Mouse (Mus musculus) cerebellum, postnatal 14 days (tissue): ENCODE results near the gene Pnpo.
A peak's percentile ranks its signal among the peaks of the same experiment; 100 is the strongest.

ENCODE experiments used
- DNase-seq, 2 experiments: peaks; one replicate each; pipeline ENCODE4 v3.0.0; 2021; ENCODE audit warnings: mixed read lengths in 2 of 2

Gene Pnpo

DNA sequence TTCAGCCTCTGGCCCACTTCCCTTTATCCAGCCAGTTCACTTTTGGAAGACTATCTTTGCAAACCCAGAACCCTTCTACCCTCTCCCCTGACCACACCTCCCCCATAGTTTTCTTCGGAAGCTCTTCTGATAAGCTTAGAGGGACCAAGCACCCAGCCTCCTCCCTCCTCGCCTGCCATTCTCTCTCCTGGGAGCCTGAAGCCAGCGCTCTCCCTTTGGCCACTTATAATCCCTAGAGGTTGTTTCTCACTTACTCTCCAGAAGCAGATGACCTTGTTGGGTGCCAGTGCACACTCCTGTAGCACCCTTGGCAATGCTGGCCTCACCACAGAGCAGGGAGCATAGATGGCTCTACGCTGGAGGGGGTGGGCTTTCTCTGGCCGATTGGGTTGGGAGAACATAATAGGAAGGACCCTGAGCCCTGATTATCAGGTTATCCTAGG is 25.5 kb upstream of the Pnpo start:
- peak in 1 of 2 experiments; percentile 51 for DNase-seq

- DNase-seq = no peak
Measured at GRCm38 (mm10) chr11:96968476-96968875, 24.7 kb upstream of the Pnpo start.

DNA sequence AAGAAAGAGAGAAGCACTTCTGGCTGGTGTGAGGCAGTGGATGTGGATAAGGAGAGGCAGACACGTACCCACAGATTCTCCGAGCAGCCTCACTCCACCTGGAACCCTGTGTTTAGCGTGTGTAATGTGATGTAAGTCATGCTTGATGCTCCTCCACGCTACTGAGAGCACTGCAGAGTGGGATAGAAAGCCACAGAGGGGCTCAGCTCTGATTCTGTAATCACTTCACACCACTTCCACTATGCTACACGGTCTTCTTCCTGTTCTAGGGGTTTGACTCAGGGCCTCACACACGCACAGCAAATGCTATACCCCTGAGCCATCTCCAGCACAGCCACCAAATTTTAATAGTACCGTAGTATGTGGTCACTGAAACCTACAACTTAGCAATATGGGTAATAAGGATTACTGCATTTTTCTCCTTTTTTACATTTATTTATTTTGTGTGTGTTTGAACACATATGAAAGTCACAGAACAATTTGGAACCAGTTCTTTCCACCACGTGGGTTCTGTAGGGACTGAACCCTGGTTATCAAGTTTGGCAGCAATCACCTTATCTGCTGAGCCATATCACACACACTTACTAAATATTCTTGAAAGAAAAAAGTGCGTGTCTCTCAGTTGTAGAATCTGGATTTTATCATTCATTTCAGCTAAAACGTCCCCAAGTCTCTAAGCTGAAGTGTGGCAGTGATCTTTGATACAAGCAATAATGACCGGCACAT is 23.9 kb upstream of the Pnpo start:
- no peak for DNase-seq

DNA sequence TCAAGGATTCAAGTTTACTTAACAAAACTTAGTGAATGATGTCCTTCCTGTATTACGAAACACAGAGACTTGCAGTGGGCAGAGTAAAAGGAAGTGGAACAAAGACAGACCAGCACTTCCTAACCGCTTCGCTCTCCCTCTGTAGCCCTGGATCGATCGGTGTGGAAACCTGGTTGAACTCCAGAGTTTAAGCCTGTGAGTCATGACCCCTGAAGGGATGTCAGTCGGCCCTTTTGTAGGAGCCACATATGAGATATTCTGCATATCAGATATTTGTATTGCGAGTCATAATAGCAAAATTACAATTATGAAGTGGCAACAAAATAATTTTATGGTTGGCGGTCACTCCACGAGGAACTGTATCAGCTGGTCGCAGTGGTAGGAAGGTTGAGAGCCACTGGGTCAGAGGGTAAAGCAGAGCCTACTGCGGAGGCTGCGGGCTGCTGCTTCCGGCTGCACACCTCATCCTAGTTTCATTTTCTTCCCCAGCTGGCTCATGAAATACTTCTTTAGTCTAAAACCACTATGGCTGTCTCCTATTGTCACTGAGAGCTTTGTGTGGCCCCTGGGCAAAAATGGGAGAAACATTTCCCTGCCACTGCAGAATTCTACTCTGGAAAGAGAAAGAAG is 23.2 kb upstream of the Pnpo start:
- DNase-seq = no peak

GRCm38 (mm10) chr11:96966172-96966571 is 22.4 kb upstream of the Pnpo start:
- DNase-seq = no peak

GRCm38 (mm10) chr11:96963580-96963979 is 19.8 kb upstream of the Pnpo start:
- peak; percentile 94 to 96 for DNase-seq

DNA sequence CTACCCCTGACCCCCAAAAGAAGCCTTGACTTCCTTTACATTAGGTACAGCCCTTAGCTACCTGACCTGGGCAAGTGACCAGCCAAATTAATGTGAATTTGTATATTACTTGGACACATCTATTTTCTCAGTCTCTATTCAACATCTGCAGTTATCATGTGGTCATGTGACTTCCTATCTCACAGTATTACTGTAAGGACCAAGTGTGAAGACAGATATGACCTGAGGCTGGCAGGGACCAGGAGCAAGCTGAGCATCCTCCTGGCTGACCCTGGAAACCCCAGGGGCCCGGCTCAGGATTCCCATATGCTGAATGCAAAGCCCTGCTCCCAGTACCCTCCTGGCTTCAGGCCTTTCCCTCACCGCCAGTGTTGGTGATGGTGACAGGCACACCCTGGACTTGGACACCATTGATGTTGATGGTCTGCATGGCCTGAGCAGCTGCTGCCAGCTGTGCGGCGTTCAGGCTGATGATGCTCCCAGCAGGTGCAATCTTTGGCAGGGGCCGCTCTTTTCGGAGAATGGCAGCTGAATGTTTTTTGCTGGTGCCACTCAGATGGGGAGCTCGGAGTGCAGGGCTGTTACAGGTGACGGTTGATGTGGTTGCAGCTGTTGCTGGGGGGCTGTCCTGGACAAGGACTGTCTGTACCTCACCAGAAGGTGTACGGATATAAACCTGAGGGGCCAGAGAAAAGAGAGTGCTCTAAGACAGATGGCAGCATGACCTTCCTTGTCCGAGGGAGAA is 13.4 kb upstream of the Pnpo start:
- DNase-seq = no peak

DNA sequence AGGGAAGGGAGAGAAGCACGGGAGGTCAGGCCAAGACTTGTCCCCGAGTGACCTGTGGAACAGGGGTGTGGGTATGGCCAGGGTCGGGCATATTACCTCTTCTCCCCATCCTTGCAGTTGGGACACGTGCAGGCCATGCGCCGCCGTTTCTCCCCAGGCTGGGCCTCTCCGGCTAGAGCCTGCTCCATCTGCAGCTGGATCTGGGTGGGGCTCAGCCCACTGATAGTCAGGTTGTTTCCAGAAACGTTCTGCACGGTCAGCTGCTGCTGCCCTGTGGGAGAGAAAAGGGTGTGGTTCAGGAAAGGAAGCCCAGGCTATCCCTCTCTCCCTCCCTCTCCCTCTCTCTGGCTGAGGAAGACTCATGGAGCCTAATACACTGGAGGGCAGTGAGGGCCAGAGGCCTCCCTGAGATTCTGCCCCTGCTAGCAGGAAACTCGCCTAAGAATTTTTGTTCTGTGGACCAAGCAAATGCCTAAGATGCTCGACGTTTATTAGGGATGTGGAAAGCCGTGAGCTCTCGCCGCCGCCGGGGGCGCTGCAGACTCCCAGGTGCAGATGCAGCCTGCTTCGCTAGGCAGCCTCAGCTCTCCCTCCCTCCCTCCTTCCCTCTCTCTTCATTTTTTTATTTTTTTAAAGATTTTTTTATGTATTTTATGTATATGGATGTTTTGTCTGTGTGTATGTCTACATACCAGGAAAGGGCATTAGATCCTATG is 12.4 kb upstream of the Pnpo start:
- DNase-seq = peak in 1 of 2 experiments; percentile 63

DNA sequence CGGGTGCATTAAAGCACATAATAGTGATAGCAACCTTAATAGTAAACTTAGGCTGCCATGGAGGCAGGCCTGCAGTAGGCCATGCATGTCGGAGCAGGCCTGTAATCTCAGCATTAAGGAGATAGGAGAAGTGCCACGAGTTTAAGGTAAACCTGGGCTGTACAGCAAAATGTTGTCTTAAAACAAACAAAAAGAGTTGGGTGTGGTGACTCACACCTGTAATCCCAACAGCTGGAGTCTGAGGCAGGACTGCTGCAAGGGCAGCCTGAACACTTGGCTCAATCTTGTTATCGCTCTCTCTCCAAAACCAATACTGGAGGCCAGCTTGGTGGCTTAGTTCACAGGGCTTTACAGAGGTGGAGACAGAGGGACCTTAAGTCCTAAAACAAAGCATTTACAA is 11.3 kb upstream of the Pnpo start:
- no peak for DNase-seq

DNA sequence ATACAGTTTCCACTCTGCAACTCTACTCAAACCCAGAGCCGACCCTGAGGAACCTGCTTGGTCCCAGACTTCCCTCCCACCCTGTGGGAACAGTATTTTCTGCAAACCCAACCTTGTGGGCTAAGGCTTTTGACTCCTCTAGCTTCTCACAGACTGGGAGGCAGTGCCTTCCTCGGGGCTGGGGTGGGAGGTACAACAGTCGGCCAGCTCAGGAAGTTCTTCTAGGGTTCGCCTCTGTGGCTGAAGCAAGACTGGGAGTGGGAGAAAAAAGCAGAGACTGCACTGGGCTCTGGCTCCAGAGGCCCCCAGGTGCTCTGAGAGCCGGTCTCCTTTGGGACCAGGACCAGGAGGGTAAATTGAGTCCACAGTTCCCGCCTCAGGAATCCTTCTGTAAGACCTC is 9.1 kb upstream of the Pnpo start:
- no peak for DNase-seq

DNA sequence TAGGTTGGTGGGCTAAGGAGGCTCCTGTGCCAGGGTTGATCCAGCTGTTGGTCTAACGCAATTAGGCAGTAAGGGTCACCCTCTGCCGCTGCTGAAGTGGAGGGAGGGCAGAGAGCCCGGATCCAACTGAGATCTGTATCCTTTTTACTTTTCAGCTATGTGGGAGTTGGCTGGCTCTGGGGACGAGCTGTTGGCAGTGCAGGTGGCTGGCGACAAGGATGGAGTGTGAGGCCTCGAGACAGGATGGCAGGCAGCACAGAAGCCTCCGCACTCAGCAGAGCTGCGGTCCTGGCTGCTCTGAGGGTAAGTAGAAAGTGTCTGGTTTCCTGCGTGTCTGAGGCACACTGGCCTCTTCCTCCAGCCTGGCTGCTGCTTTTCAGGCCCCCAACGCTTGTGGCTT is 8.6 kb upstream of the Pnpo start:
- DNase-seq = no peak

DNA sequence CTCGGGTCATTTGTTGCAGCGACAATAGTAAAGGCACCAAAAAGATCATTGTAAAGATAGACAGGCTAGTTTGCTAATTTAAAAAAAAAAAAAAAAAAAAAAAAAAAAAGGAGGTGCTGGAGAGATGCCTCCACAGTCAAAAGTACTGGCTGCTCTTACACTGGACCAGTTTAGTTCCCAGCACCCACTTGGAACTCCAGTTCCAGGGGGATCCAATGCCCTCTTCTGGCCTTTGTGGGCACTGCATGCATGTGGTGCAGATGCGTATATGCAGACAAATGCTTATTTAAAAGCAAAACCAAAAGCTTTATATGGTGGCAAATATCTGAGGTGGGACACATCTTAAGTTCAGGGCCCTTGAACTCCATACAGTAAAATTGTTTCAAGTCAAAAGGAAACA is 7.0 kb upstream of the Pnpo start:
- no peak for DNase-seq

DNA sequence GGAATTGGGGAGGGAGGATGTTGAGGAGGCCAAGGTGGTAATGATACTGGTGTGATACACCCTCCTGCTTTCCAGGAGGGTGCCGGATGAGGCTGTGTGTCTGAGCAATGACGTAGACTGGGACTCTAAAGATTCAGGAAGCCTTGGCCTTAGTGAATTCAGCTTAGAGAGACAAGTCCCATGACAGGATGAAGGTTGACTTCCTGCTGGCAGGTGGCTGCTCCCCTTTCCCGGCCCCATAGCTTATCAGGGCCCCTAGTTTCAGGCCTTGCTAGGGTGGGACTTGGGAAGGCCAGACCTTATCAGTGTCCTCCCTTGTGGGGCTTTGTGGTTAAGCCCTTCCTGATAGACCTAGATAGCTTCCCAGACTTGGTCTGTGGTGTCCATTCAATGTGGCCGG is 4.1 kb upstream of the Pnpo start:
- no peak for DNase-seq

- no peak for DNase-seq
Measured at GRCm38 (mm10) chr11:96946498-96946897, 2.7 kb upstream of the Pnpo start.

- DNase-seq = no peak
Measured at GRCm38 (mm10) chr11:96944844-96945580, 1.2 kb upstream of the Pnpo start.

DNA sequence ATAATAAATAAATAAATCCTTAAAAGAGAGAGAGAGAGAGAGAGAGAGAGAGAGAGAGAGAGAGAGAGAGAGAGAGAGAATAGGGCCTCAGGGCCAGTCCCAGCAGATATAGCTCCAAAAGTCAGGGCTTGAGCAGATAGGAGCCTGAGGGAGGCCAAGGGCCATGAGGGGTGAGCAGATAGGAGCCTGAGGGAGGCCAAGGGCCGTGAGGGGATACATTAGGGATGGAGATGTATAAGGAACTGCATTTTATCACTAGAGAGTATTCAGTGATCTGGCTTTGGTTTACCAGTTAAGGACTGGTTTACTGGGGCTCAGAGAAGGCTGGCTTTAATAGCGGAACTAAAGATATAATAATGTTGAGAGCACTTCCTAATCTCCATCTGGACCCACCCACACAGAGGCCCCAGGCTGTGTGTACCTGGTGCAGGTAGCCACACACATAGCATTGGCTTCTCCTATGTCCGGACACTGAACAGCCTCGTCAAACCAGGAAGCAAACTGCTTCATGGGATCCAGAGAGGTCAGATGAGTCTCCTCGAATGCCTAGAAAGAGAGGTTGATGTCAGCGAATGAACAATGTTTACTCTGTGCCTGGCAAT is 1.7 kb downstream of the Pnpo start:
- no peak for DNase-seq

DNA sequence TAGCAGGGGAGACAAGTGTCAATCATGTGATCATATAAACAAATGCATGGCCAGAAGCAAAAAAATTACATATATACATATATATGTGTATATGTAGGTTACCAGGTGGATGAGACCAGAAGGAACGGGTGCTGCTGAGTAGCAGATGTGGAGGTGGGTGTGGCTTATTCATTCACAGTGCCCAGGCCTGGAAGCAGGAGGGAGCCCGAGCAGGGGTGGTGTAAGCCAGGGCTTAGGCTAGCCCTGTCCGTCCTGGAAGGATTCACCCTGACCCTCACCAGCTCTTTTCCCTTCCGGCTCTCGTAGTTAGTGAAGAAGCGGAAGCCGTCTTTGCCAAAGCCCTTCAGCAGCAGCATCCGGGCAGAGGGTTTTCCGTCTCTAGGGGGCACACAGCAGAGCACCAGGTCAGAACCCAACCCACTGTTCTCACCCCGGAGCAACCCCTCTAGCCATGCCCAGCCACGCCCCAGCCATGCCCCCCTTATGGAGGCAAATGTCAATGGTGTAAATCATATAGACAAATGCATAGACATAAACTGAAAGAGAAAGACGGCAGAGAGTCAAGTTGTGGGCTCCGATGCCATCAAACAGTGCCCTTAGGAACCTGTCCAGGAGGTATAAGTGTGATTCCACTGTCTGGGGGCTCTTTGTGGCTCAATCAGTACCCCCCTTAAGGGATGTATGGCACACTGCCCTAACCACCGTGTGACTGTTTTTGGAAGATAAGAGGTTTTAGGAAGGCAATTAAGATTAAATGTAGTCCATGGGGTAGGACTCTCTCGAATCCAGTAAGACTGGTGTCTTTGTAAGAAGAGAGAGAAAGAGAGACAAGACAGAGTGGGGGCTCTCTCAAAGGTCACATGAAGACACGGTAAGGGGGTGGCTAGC is 3.0 kb downstream of the Pnpo start:
- DNase-seq = no peak

- DNase-seq = no peak
Measured at GRCm38 (mm10) chr11:96938426-96938800, 5.4 kb downstream of the Pnpo start.

DNA sequence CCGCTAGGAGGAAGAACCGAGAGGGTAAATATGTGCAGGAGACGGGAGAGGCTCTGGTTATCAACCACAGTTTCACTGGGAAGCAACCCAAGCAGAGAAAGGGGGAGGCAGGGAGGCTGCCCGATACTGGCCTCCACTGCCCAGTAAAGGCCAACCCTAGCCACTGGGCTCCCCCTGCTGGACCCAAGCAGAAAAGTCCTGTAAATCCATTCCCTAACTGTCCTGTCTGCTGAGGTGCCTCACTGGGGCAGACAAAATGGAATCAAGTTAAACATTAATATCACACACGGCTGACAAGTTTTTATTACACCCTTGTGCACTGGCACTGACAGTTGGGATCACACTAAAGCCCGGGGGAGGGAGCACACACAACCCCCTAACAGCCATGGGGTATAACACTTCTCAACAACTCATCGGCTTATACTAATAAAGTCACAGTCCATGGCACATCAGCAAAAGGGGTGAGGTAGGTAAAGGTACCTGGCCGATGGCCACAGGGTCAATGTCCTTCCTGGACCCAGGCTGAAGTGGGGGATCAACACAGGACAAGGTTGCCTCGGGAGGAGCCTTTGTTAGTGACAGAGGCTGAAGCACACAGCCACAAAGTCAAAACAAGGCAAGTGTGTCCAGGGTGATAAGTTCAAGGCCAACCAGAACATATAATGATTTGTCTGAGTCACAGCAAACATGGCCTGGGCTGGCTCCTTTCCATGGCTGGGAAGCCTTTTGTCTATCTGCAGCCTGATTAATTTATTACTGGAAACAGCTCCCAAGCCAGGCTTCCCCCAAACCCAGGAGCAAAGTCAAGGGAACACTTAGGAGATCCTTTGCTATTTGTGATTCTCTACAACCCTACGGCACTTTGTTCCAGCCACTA is 6.0 kb downstream of the Pnpo start:
- DNase-seq = peak; percentile 43 to 53
